Mouse (Mus musculus) liver (tissue): ENCODE measurements around the gene Ets1.

Source experiments
- DNase-seq: peaks from one replicate; pipeline ENCODE4 v3.0.0-alpha.2; 2020; ENCODE audit warnings: mixed read lengths

The Ets1 gene

GRCm38 (mm10) chr9:32731787-32732186, 95.8 kb downstream of the Ets1 start:
- DNase-seq = no peak

- DNase-seq = no peak
These were observed 99.0 kb downstream of the Ets1 start for GRCm38 (mm10) chr9:32735071-32735470.

- DNase-seq = no peak
These were observed 100.0 kb downstream of the Ets1 start for GRCm38 (mm10) chr9:32736051-32736450.

- DNase-seq = no peak
These were observed 104.0 kb downstream of the Ets1 start for GRCm38 (mm10) chr9:32739988-32740387.

GRCm38 (mm10) chr9:32740751-32741387, 104.8 kb downstream of the Ets1 start:
- DNase-seq = no peak

GRCm38 (mm10) chr9:32741681-32742080, 105.7 kb downstream of the Ets1 start:
- no peak for DNase-seq

- DNase-seq = no peak
These were observed 107.1 kb downstream of the Ets1 start for GRCm38 (mm10) chr9:32743157-32743556.

GRCm38 (mm10) chr9:32743642-32744161, 107.7 kb downstream of the Ets1 start:
- DNase-seq = no peak

- no peak for DNase-seq
These were observed 108.3 kb downstream of the Ets1 start for GRCm38 (mm10) chr9:32744288-32744687.

- DNase-seq = no peak
These were observed 109.2 kb downstream of the Ets1 start for GRCm38 (mm10) chr9:32745079-32745763.

- no peak for DNase-seq
These were observed 110.0 kb downstream of the Ets1 start for GRCm38 (mm10) chr9:32745998-32746397.

- DNase-seq = no peak
These were observed 110.6 kb downstream of the Ets1 start for GRCm38 (mm10) chr9:32746615-32747014.

GRCm38 (mm10) chr9:32747624-32748023, 111.6 kb downstream of the Ets1 start:
- no peak for DNase-seq

GRCm38 (mm10) chr9:32748552-32748951, 112.5 kb downstream of the Ets1 start:
- DNase-seq = no peak

- no peak for DNase-seq
These were observed 113.9 kb downstream of the Ets1 start for GRCm38 (mm10) chr9:32749721-32750480.

- no peak for DNase-seq
These were observed 116.6 kb downstream of the Ets1 start for GRCm38 (mm10) chr9:32752602-32753001.

GRCm38 (mm10) chr9:32754311-32754710, 118.3 kb downstream of the Ets1 start:
- no peak for DNase-seq

- no peak for DNase-seq
These were observed 120.0 kb downstream of the Ets1 start for GRCm38 (mm10) chr9:32756002-32756401.

GRCm38 (mm10) chr9:32758280-32758905, 122.4 kb downstream of the Ets1 start:
- DNase-seq = no peak

- no peak for DNase-seq
These were observed 124.7 kb downstream of the Ets1 start for GRCm38 (mm10) chr9:32760649-32761157.

GRCm38 (mm10) chr9:32761326-32761725, 125.3 kb downstream of the Ets1 start:
- no peak for DNase-seq

- DNase-seq = no peak
These were observed 128.4 kb downstream of the Ets1 start for GRCm38 (mm10) chr9:32764374-32764773.

GRCm38 (mm10) chr9:32765123-32765522, 129.1 kb downstream of the Ets1 start:
- DNase-seq = no peak
